Mouse (Mus musculus): Measurements from ENCODE around the gene Man1b1. TPM values are rescaled to one million over a fixed set of nuclear protein-coding genes. Genes with fewer than 3 reads are reported as not detected.

The Man1b1 gene
- polyA plus RNA-seq, 1 experiment from 2014 or later = 69.5 TPM

GRCm38 (mm10) chr2:25290101-25290815, 41.9 kb upstream of the Man1b1 start:
- WGBS = 2% methylated on average over 54 of the region's 54 CpGs
- 0 out of 2 replicates have a peak overlapping the region, but pooled peaks have one; percentile 35 for H3K9ac ChIP-seq (ENCODE audit: low read length)

GRCm38 (mm10) chr2:25290816-25291130, 41.4 kb upstream of the Man1b1 start:
- Histone ChIP-seq H3K36me3 (ENCODE audit: control insufficient read depth, insufficient read depth, low read length) (peaks cover 7% of the 10 kb centered on the region), H3K27me3 (replicated peaks; ENCODE audit: control insufficient read depth, insufficient read depth, low read length) (peaks cover 55% of the 10 kb centered on the region), H3K9ac (ENCODE audit: low read length) (no peak overlapping the region), H3K9me3 (replicated peaks; ENCODE audit: control insufficient read depth, low read length) (no peaks in the 10 kb centered on the region), H3K27ac (ENCODE audit: low read depth, low read length) (no peak overlapping the region), H3K4me2 (ENCODE audit: low read length) (peak overlapping the region; percentile 42), H3K4me1 (ENCODE audit: control insufficient read depth, insufficient read depth, low read length) (no peaks in the 10 kb centered on the region), H3K4me3 (ENCODE audit: low read depth, low read length) (peak overlapping the region; percentile 20)
- DNase-seq (ENCODE audit: low spot score) = peak; percentile 32
- no peak; the same call in 1 of the 2 replicates for ATAC-seq
- WGBS = 0% methylated on average over 18 of the region's 18 CpGs

More at GRCm38 (mm10) chr2:25290101-25290815, 41.9 kb upstream of the Man1b1 start:
- no peaks in the 10 kb centered on the region for H3K9me3 ChIP-seq (replicated peaks; ENCODE audit: control insufficient read depth, low read length)
- H3K4me1 ChIP-seq (ENCODE audit: control insufficient read depth, insufficient read depth, low read length) = no peaks in the 10 kb centered on the region
- H3K27me3 ChIP-seq (replicated peaks; ENCODE audit: control insufficient read depth, insufficient read depth, low read length) = peaks cover 55% of the 10 kb centered on the region
- peak; percentile 46 for DNase-seq (ENCODE audit: low spot score)
- no peak; the same call in 1 of the 2 replicates for ATAC-seq
- H3K36me3 ChIP-seq (ENCODE audit: control insufficient read depth, insufficient read depth, low read length) = peaks cover 12% of the 10 kb centered on the region
- H3K27ac ChIP-seq (ENCODE audit: low read depth, low read length) = no peak overlapping the region
- peak overlapping the region; percentile 20 for H3K4me3 ChIP-seq (ENCODE audit: low read depth, low read length)
- peak overlapping the region; percentile 42 for H3K4me2 ChIP-seq (ENCODE audit: low read length)

- peaks cover under 1% of the 10 kb centered on the region; the same call in 1 of the 2 replicates for H3K36me3 ChIP-seq (ENCODE audit: control insufficient read depth, insufficient read depth, low read length)
- H3K4me2 ChIP-seq (ENCODE audit: low read length) = peak overlapping the region; percentile 42
- H3K4me3 ChIP-seq (ENCODE audit: low read depth, low read length) = peak overlapping the region; percentile 20
- no peaks in the 10 kb centered on the region for H3K4me1 ChIP-seq (ENCODE audit: control insufficient read depth, insufficient read depth, low read length)
- peaks cover 55% of the 10 kb centered on the region for H3K27me3 ChIP-seq (replicated peaks; ENCODE audit: control insufficient read depth, insufficient read depth, low read length)
- 4% methylated on average over 32 of the region's 32 CpGs for WGBS
- H3K9me3 ChIP-seq (replicated peaks; ENCODE audit: control insufficient read depth, low read length) = no peaks in the 10 kb centered on the region
- peak overlapping the region; percentile 41; the same call in 1 of the 2 replicates for H3K9ac ChIP-seq (ENCODE audit: low read length)
- H3K27ac ChIP-seq (ENCODE audit: low read depth, low read length) = no peak overlapping the region
- ATAC-seq (no peak), DNase-seq (ENCODE audit: low spot score) (no peak)
These were observed 40.7 kb upstream of the Man1b1 start for GRCm38 (mm10) chr2:25291184-25292053.

GRCm38 (mm10) chr2:25292054-25292544, 40.0 kb upstream of the Man1b1 start:
- peak overlapping the region; percentile 41; the same call in 1 of the 2 replicates for H3K9ac ChIP-seq (ENCODE audit: low read length)

GRCm38 (mm10) chr2:25292856-25293255, 39.3 kb upstream of the Man1b1 start:
- no peak overlapping the region for H3K4me3 ChIP-seq (ENCODE audit: low read depth, low read length)
- WGBS = 0% methylated on average over 1 of the region's 1 CpGs
- no peaks in the 10 kb centered on the region for H3K36me3 ChIP-seq (ENCODE audit: control insufficient read depth, insufficient read depth, low read length)
- H3K27me3 ChIP-seq (replicated peaks; ENCODE audit: control insufficient read depth, insufficient read depth, low read length) = peaks cover 55% of the 10 kb centered on the region
- ATAC-seq = no peak; the same call in 1 of the 2 replicates
- DNase-seq (ENCODE audit: low spot score) = peak; percentile 69
- H3K9ac ChIP-seq (ENCODE audit: low read length) = no peak overlapping the region
- no peaks in the 10 kb centered on the region for H3K4me1 ChIP-seq (ENCODE audit: control insufficient read depth, insufficient read depth, low read length)
- H3K27ac ChIP-seq (ENCODE audit: low read depth, low read length) = no peak overlapping the region
- H3K9me3 ChIP-seq (replicated peaks; ENCODE audit: control insufficient read depth, low read length) = no peaks in the 10 kb centered on the region
- H3K4me2 ChIP-seq (ENCODE audit: low read length) = no peak overlapping the region

More at GRCm38 (mm10) chr2:25292054-25292544, 40.0 kb upstream of the Man1b1 start:
- 6% methylated on average over 39 of the region's 43 CpGs for WGBS
- Histone ChIP-seq H3K9me3 (replicated peaks; ENCODE audit: control insufficient read depth, low read length) (no peaks in the 10 kb centered on the region), H3K4me3 (ENCODE audit: low read depth, low read length) (peak overlapping the region; percentile 16; the same call in 1 of the 2 replicates), H3K27me3 (replicated peaks; ENCODE audit: control insufficient read depth, insufficient read depth, low read length) (peaks cover 55% of the 10 kb centered on the region), H3K36me3 (ENCODE audit: control insufficient read depth, insufficient read depth, low read length) (no peaks in the 10 kb centered on the region), H3K4me1 (ENCODE audit: control insufficient read depth, insufficient read depth, low read length) (no peaks in the 10 kb centered on the region), H3K27ac (ENCODE audit: low read depth, low read length) (no peak overlapping the region), H3K4me2 (ENCODE audit: low read length) (peak overlapping the region; percentile 38)
- no peak for DNase-seq (ENCODE audit: low spot score)
- peak; percentile 25; the same call in 1 of the 2 replicates for ATAC-seq

- ATAC-seq (no peak), DNase-seq (ENCODE audit: low spot score) (no peak)
- H3K4me2 ChIP-seq (ENCODE audit: low read length) = no peak overlapping the region
- no peak overlapping the region for H3K27ac ChIP-seq (ENCODE audit: low read depth, low read length)
- 78% methylated on average over 9 of the region's 9 CpGs for WGBS
- peaks cover 46% of the 10 kb centered on the region for H3K27me3 ChIP-seq (replicated peaks; ENCODE audit: control insufficient read depth, insufficient read depth, low read length)
- no peak overlapping the region for H3K4me3 ChIP-seq (ENCODE audit: low read depth, low read length)
- no peak overlapping the region for H3K9ac ChIP-seq (ENCODE audit: low read length)
- no peaks in the 10 kb centered on the region for H3K36me3 ChIP-seq (ENCODE audit: control insufficient read depth, insufficient read depth, low read length)
- H3K4me1 ChIP-seq (ENCODE audit: control insufficient read depth, insufficient read depth, low read length) = no peaks in the 10 kb centered on the region
- no peaks in the 10 kb centered on the region for H3K9me3 ChIP-seq (replicated peaks; ENCODE audit: control insufficient read depth, low read length)
These were observed 38.4 kb upstream of the Man1b1 start for GRCm38 (mm10) chr2:25293706-25294105.

GRCm38 (mm10) chr2:25297093-25297492, 35.0 kb upstream of the Man1b1 start:
- H3K27ac ChIP-seq (ENCODE audit: low read depth, low read length) = no peak overlapping the region
- ATAC-seq = no peak
- no peaks in the 10 kb centered on the region for H3K9me3 ChIP-seq (replicated peaks; ENCODE audit: control insufficient read depth, low read length)
- no peak overlapping the region for H3K9ac ChIP-seq (ENCODE audit: low read length)
- H3K4me2 ChIP-seq (ENCODE audit: low read length) = no peak overlapping the region
- no peak for DNase-seq (ENCODE audit: low spot score)
- no peak overlapping the region for H3K4me3 ChIP-seq (ENCODE audit: low read depth, low read length)
- no peaks in the 10 kb centered on the region for H3K4me1 ChIP-seq (ENCODE audit: control insufficient read depth, insufficient read depth, low read length)
- H3K36me3 ChIP-seq (ENCODE audit: control insufficient read depth, insufficient read depth, low read length) = no peaks in the 10 kb centered on the region
- WGBS = 69% methylated on average over 8 of the region's 8 CpGs
- H3K27me3 ChIP-seq (replicated peaks; ENCODE audit: control insufficient read depth, insufficient read depth, low read length) = peaks cover 13% of the 10 kb centered on the region

- WGBS = 85% methylated on average over 10 of the region's 10 CpGs
- no peaks in the 10 kb centered on the region for H3K4me1 ChIP-seq (ENCODE audit: control insufficient read depth, insufficient read depth, low read length)
- no peaks in the 10 kb centered on the region for H3K36me3 ChIP-seq (ENCODE audit: control insufficient read depth, insufficient read depth, low read length)
- H3K9ac ChIP-seq (ENCODE audit: low read length) = no peak overlapping the region
- DNase-seq (ENCODE audit: low spot score) (no peak), ATAC-seq (no peak)
- H3K9me3 ChIP-seq (replicated peaks; ENCODE audit: control insufficient read depth, low read length) = no peaks in the 10 kb centered on the region
- no peak overlapping the region for H3K4me3 ChIP-seq (ENCODE audit: low read depth, low read length)
- no peak overlapping the region for H3K4me2 ChIP-seq (ENCODE audit: low read length)
- H3K27me3 ChIP-seq (replicated peaks; ENCODE audit: control insufficient read depth, insufficient read depth, low read length) = peaks cover 3% of the 10 kb centered on the region; the same call in 1 of the 2 replicates
- H3K27ac ChIP-seq (ENCODE audit: low read depth, low read length) = no peak overlapping the region
These were observed 34.1 kb upstream of the Man1b1 start for GRCm38 (mm10) chr2:25298046-25298445.
